ENCODE assay signal across 8 mouse cellular contexts in the genomic region with DNA sequence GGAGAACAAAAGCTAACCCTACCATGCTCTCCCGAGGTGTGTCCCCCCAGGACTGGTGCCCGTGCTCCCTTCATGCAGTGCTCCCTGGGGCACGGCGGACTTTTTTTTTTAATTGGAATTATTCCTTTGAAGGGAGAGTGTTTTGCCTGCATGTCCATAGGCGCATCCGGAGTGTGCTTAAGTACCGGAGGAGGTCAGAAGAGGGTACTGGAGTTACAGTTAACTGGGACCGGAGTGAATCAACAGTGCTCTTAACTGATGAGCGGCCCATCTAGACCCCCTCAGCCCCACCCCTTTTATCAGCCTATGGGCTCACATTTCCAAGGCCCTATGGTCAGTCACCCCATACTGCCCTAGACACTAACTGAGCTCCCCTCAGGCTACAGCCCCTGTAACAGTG. TPM values are rescaled to one million over a fixed set of nuclear protein-coding genes. Genes with fewer than 3 reads are reported as not detected.
DNase-seq lines count a peak whose midpoint lies in the region; ATAC-seq lines count a peak whose summit lies in the region.

No protein-coding gene starts in this region.

- H3K27ac ChIP-seq in hindbrain, embryonic 11.5 days (ENCODE audit: low read depth, low read length) = no peak overlapping the region
- H3K27ac ChIP-seq in hindbrain, embryonic 13.5 days = no peak overlapping the region
- peak overlapping the region; percentile 11; the same call in 1 of the 2 replicates for H3K27ac ChIP-seq in embryonic facial prominence, embryonic 13.5 days
- H3K27ac ChIP-seq in liver, embryonic 16.5 days (ENCODE audit: low read length) = peak overlapping the region; percentile 50; the same call in 1 of the 2 replicates

- 81% methylated on average over 9 of the region's 9 CpGs for WGBS in hindbrain, embryonic 11.5 days
- 79% methylated on average over 9 of the region's 9 CpGs for WGBS in hindbrain, embryonic 13.5 days
- WGBS in embryonic facial prominence, embryonic 13.5 days = 60% methylated on average over 9 of the region's 9 CpGs
- 69% methylated on average over 9 of the region's 9 CpGs for WGBS in liver, embryonic 16.5 days (ENCODE audit: insufficient replicate concordance)

- no peaks in the 10 kb centered on the region for H3K36me3 ChIP-seq in hindbrain, embryonic 11.5 days (ENCODE audit: control insufficient read depth, insufficient read depth, low read length)
- no peaks in the 10 kb centered on the region for H3K36me3 ChIP-seq in hindbrain, embryonic 13.5 days
- no peaks in the 10 kb centered on the region for H3K36me3 ChIP-seq in embryonic facial prominence, embryonic 13.5 days
- H3K36me3 ChIP-seq in liver, embryonic 16.5 days (ENCODE audit: control insufficient read depth, insufficient read depth) = no peaks in the 10 kb centered on the region

- no peak overlapping the region for H3K9ac ChIP-seq in hindbrain, embryonic 11.5 days (ENCODE audit: low read depth, low read length)
- H3K9ac ChIP-seq in hindbrain, embryonic 13.5 days = no peak overlapping the region
- peak overlapping the region; percentile 32; the same call in 1 of the 2 replicates for H3K9ac ChIP-seq in embryonic facial prominence, embryonic 13.5 days
- peak overlapping the region; percentile 32; the same call in 1 of the 2 replicates for H3K9ac ChIP-seq in liver, embryonic 16.5 days (ENCODE audit: low read depth, low read length)

- H3K4me1 ChIP-seq in hindbrain, embryonic 11.5 days (replicated peaks; ENCODE audit: control insufficient read depth, insufficient read depth, low read length) = no peaks in the 10 kb centered on the region; the same call in 1 of the 2 replicates
- peaks cover 58% of the 10 kb centered on the region for H3K4me1 ChIP-seq in hindbrain, embryonic 13.5 days (replicated peaks)
- peaks cover 63% of the 10 kb centered on the region for H3K4me1 ChIP-seq in embryonic facial prominence, embryonic 13.5 days
- peaks cover 45% of the 10 kb centered on the region for H3K4me1 ChIP-seq in liver, embryonic 16.5 days (ENCODE audit: control insufficient read depth, low read depth, low read length)

- H3K4me3 ChIP-seq in hindbrain, embryonic 11.5 days (ENCODE audit: low read depth, low read length) = no peak overlapping the region
- no peak overlapping the region for H3K4me3 ChIP-seq in hindbrain, embryonic 13.5 days
- H3K4me3 ChIP-seq in embryonic facial prominence, embryonic 13.5 days = no peak overlapping the region
- H3K4me3 ChIP-seq in liver, embryonic 16.5 days (ENCODE audit: low read depth, low read length) = no peak overlapping the region

- 0 out of 2 replicates have a peak, but pooled peaks have one; percentile 17 for ATAC-seq in hindbrain, embryonic 11.5 days (ENCODE audit: low FRiP score)
- ATAC-seq in hindbrain, embryonic 13.5 days (ENCODE audit: low FRiP score) = no peak
- ATAC-seq in embryonic facial prominence, embryonic 13.5 days (ENCODE audit: insufficient number of reproducible peaks, insufficient read depth, low FRiP score, low TSS enrichment, low read depth) = no peak
- no peak for ATAC-seq in liver, embryonic 16.5 days (ENCODE audit: low read depth)

- H3K4me2 ChIP-seq in hindbrain, embryonic 11.5 days (replicated peaks; ENCODE audit: low read depth, low read length) = no peak overlapping the region
- no peak overlapping the region for H3K4me2 ChIP-seq in hindbrain, embryonic 13.5 days
- peak overlapping the region; percentile 30 for H3K4me2 ChIP-seq in embryonic facial prominence, embryonic 13.5 days
- H3K4me2 ChIP-seq in liver, embryonic 16.5 days (ENCODE audit: low read depth, low read length) = 0 out of 2 replicates have a peak overlapping the region, but pooled peaks have one; percentile 42

- H3K27me3 ChIP-seq in hindbrain, embryonic 11.5 days (ENCODE audit: control insufficient read depth, insufficient read depth, low read length) = no peaks in the 10 kb centered on the region
- H3K27me3 ChIP-seq in hindbrain, embryonic 13.5 days = no peaks in the 10 kb centered on the region
- H3K27me3 ChIP-seq in embryonic facial prominence, embryonic 13.5 days = no peaks in the 10 kb centered on the region
- H3K27me3 ChIP-seq in liver, embryonic 16.5 days (ENCODE audit: control insufficient read depth, insufficient read depth, low read depth, low read length) = no peaks in the 10 kb centered on the region

- no peak for DNase-seq in hindbrain, embryonic 11.5 days (ENCODE audit: low spot score)
- peak; percentile 23 for DNase-seq in MN1 (ENCODE audit: low spot score)
- no peak for DNase-seq in c-Kit-positive CD71-positive TER-119-positive erythroid progenitor cells, embryonic 14.5 days (ENCODE audit: low spot score)
- no peak for DNase-seq in cerebellum, adult 9-10 months
- DNase-seq in urinary bladder, postnatal 36 days (ENCODE audit: low spot score in 2 of 2) = no peak

- H3K9me3 ChIP-seq in hindbrain, embryonic 11.5 days (ENCODE audit: control insufficient read depth, low read length) = no peaks in the 10 kb centered on the region
- no peaks in the 10 kb centered on the region for H3K9me3 ChIP-seq in hindbrain, embryonic 13.5 days
- no peaks in the 10 kb centered on the region for H3K9me3 ChIP-seq in embryonic facial prominence, embryonic 13.5 days
- H3K9me3 ChIP-seq in liver, embryonic 16.5 days (replicated peaks; ENCODE audit: control insufficient read depth, low read length) = no peaks in the 10 kb centered on the region

RNA-seq across cellular contexts. Expression of gene Map3k1, which starts 19.9 kb away (rescaled TPM):
- 13.0 and 16.0 TPM in 2 replicates for polyA plus RNA-seq in hindbrain, embryonic 11.5 days (2014; fragmentation: Nextera tagmentation; extraction: Ambion mirVana)
- polyA plus RNA-seq in hindbrain, embryonic 13.5 days (2015; fragmentation: Nextera tagmentation; extraction: Ambion mirVana) = 12.0 and 13.2 TPM in 2 replicates
- 16.1 and 20.5 TPM in 2 replicates for polyA plus RNA-seq in embryonic facial prominence, embryonic 13.5 days (2015; fragmentation: Nextera tagmentation; extraction: Ambion mirVana)
- 12.8 and 13.7 TPM in 2 replicates for polyA plus RNA-seq in liver, embryonic 16.5 days (2015; fragmentation: Nextera tagmentation; extraction: Ambion mirVana)

Comparison
In these comparisons a context has a peak if more than half of its experiments do, and no peak if none do; other contexts are left out.
1. H3K27ac ChIP-seq: peak in embryonic facial prominence, embryonic 13.5 days (single experiment) and liver, embryonic 16.5 days (single experiment); none in hindbrain, embryonic 11.5 days (single experiment) and hindbrain, embryonic 13.5 days (single experiment).
2. H3K4me2 ChIP-seq: peak in embryonic facial prominence, embryonic 13.5 days (single experiment) and liver, embryonic 16.5 days (single experiment); none in hindbrain, embryonic 11.5 days (single experiment) and hindbrain, embryonic 13.5 days (single experiment).
3. H3K9ac ChIP-seq: peak in embryonic facial prominence, embryonic 13.5 days (single experiment) and liver, embryonic 16.5 days (single experiment); none in hindbrain, embryonic 11.5 days (single experiment) and hindbrain, embryonic 13.5 days (single experiment).